Mouse (Mus musculus) liver, postnatal 0 days (tissue): Measurements from ENCODE around the gene Hspg2. TPM values are rescaled to one million over a fixed set of nuclear protein-coding genes. Genes with fewer than 3 reads are reported as not detected.

Experiments
- ATAC-seq: fragments of 200-750 bp; cut with Nextera tagmentation; 2 replicates; pipeline ENCODE4 v1.8.0; 2017; ENCODE audit warnings: mild to moderate bottlenecking, moderate library complexity
- DNase-seq: peaks from one replicate; pipeline ENCODE4 v3.0.0-alpha.2; 2016
- H3K27ac ChIP-seq: fragments of 300-500 bp; sonication (generic); 2 replicates; pipeline ENCODE4 v1.5.1; 2014; ENCODE audit warnings: antibody characterized with exemption, moderate library complexity, mild to moderate bottlenecking, low read depth
- H3K27me3 ChIP-seq: fragments of 300-500 bp; sonication (generic); 2 replicates; pipeline ENCODE4 v1.6.1; 2014; ENCODE audit warnings: low read length, control low read depth, mixed read lengths; ENCODE audit not compliant: insufficient read depth
- H3K36me3 ChIP-seq: fragments of 300-500 bp; sonication (generic); replicated peaks from 2 replicates; pipeline ENCODE4 v1.6.1; 2014; ENCODE audit warnings: mild to moderate bottlenecking, control low read depth, low read length, moderate library complexity, mixed read lengths; ENCODE audit not compliant: insufficient read depth
- H3K4me1 ChIP-seq: fragments of 300-500 bp; sonication (generic); 2 replicates; pipeline ENCODE4 v1.6.1; 2014; ENCODE audit warnings: antibody characterized with exemption, mild to moderate bottlenecking, control low read depth; ENCODE audit not compliant: insufficient read depth
- H3K4me2 ChIP-seq: fragments of 300-500 bp; sonication (generic); 2 replicates; pipeline ENCODE4 v1.6.1; 2014; ENCODE audit warnings: low read depth, mild to moderate bottlenecking, low read length, moderate library complexity, mixed read lengths
- H3K4me3 ChIP-seq: fragments of 300-500 bp; sonication (generic); 2 replicates; pipeline ENCODE4 v1.5.1; 2014; ENCODE audit warnings: low read depth, low read length
- H3K9ac ChIP-seq: fragments of 300-500 bp; sonication (generic); replicated peaks from 2 replicates; pipeline ENCODE4 v1.6.1; 2014; ENCODE audit warnings: mild to moderate bottlenecking, moderate library complexity
- H3K9me3 ChIP-seq: fragments of 300-500 bp; sonication (generic); 2 replicates; pipeline ENCODE4 v1.6.1; 2016; ENCODE audit warnings: mild to moderate bottlenecking, control low read depth, low read length, mixed read lengths
- CTCF ChIP-seq: sonication (generic); IDR thresholded peaks from 2 replicates; pipeline ENCODE4 v1.5.1; 2016; ENCODE audit warnings: antibody characterized with exemption, low read depth
- EP300 ChIP-seq: IDR thresholded peaks from 2 replicates; pipeline ENCODE4 v1.6.1; 2016; ENCODE audit warnings: antibody characterized with exemption, low read depth, mild to moderate bottlenecking
- WGBS: fragments of 180-500 bp; shearing (Covaris S2); extraction: QIAGEN DNeasy Blood & Tissue Kit; methylation state at CpG from one replicate; pipeline ENCODE4 v1.1.7; 2014; ENCODE audit not compliant: insufficient replicate concordance; 5-methylcytosine and 5-hydroxymethylcytosine counted together
- polyA plus RNA-seq: library from polyadenylated mRNA; unstranded; fragments of >200 nt; fragmentation: Nextera tagmentation; extraction: Ambion mirVana; gene quantifications from 2 replicates; pipeline ENCODE4 v1.2.1, GENCODE M21; 2015

Gene Hspg2
- polyA plus RNA-seq, 1 experiment from 2014 or later, result 5.1 TPM

GRCm38 (mm10) chr4:137449132-137449531 lies 19.4 kb upstream of the Hspg2 start:
- ATAC-seq, result no peak
- Histone ChIP-seq H3K4me2 (no peak overlapping the region), H3K4me1 (peaks cover 15% of the 10 kb centered on the region), H3K27me3 (no peaks in the 10 kb centered on the region), H3K9me3 (no peaks in the 10 kb centered on the region), H3K4me3 (no peak overlapping the region), H3K36me3 (no peaks in the 10 kb centered on the region), H3K27ac (no peak overlapping the region), H3K9ac (no peak overlapping the region)
- TF ChIP-seq CTCF (no peak), EP300 (no peak)
- DNase-seq, result no peak
- WGBS, result 71% methylated on average over 2 of the region's 2 CpGs

- WGBS, result 78% methylated on average over 10 of the region's 10 CpGs
- no peak for DNase-seq
- Histone ChIP-seq H3K4me2 (no peak overlapping the region), H3K4me3 (no peak overlapping the region), H3K9ac (no peak overlapping the region), H3K27me3 (no peaks in the 10 kb centered on the region), H3K27ac (no peak overlapping the region), H3K9me3 (no peaks in the 10 kb centered on the region), H3K36me3 (no peaks in the 10 kb centered on the region), H3K4me1 (peaks cover 15% of the 10 kb centered on the region)
- ATAC-seq, result no peak
- TF ChIP-seq EP300, result no peak
- TF ChIP-seq CTCF, result no peak
Measured at GRCm38 (mm10) chr4:137449715-137450114, 18.9 kb upstream of the Hspg2 start.

GRCm38 (mm10) chr4:137452190-137452589 lies 16.4 kb upstream of the Hspg2 start:
- H3K4me1 ChIP-seq, result peaks cover 23% of the 10 kb centered on the region
- no peak for DNase-seq
- no peaks in the 10 kb centered on the region for H3K36me3 ChIP-seq
- 89% methylated on average over 6 of the region's 6 CpGs for WGBS
- H3K4me2 ChIP-seq, result no peak overlapping the region
- H3K9ac ChIP-seq, result no peak overlapping the region
- TF ChIP-seq EP300 (no peak), CTCF (no peak)
- ATAC-seq, result no peak
- no peaks in the 10 kb centered on the region for H3K27me3 ChIP-seq
- H3K9me3 ChIP-seq, result no peaks in the 10 kb centered on the region
- H3K4me3 ChIP-seq, result no peak overlapping the region
- no peak overlapping the region for H3K27ac ChIP-seq

- H3K4me2 ChIP-seq, result no peak within 1 kb of the TSS
- ATAC-seq (no peak), DNase-seq (no peak)
- 78% methylated on average over 8 of the region's 8 CpGs for WGBS
- no peak within 1 kb of the TSS for H3K27ac ChIP-seq
- H3K4me1 ChIP-seq, result peaks cover 19% of the 10 kb centered on the region
- no peaks in the 10 kb centered on the region for H3K36me3 ChIP-seq
- no peak within 1 kb of the TSS for H3K9ac ChIP-seq
- no peak within 1 kb of the TSS for H3K4me3 ChIP-seq
- no peak for TF ChIP-seq CTCF
- TF ChIP-seq EP300, result no peak
- no peaks in the 10 kb centered on the region for H3K27me3 ChIP-seq
- H3K9me3 ChIP-seq, result no peaks in the 10 kb centered on the region
Measured at GRCm38 (mm10) chr4:137453234-137453767, 15.3 kb upstream of the Hspg2 start, which contains the start of gene 1700013G24Rik. Gene 1700013G24Rik, plus strand, starts transcription at chr4:137453284.

- no peak for TF ChIP-seq CTCF
- TF ChIP-seq EP300, result no peak
- DNase-seq (no peak), ATAC-seq (no peak)
- H3K9me3 ChIP-seq, result no peaks in the 10 kb centered on the region
- H3K4me2 ChIP-seq, result no peak overlapping the region
- WGBS, result 89% methylated on average over 14 of the region's 14 CpGs
- H3K9ac ChIP-seq, result no peak overlapping the region
- H3K27me3 ChIP-seq, result no peaks in the 10 kb centered on the region
- peaks cover 10% of the 10 kb centered on the region for H3K4me1 ChIP-seq
- H3K36me3 ChIP-seq, result no peaks in the 10 kb centered on the region
- H3K4me3 ChIP-seq, result no peak overlapping the region
- H3K27ac ChIP-seq, result no peak overlapping the region
Measured at GRCm38 (mm10) chr4:137454582-137454981, 14.0 kb upstream of the Hspg2 start.

- no peak overlapping the region for H3K4me3 ChIP-seq
- no peak for DNase-seq
- H3K4me2 ChIP-seq, result no peak overlapping the region
- no peak overlapping the region for H3K9ac ChIP-seq
- H3K27ac ChIP-seq, result no peak overlapping the region
- no peaks in the 10 kb centered on the region for H3K9me3 ChIP-seq
- H3K4me1 ChIP-seq, result peaks cover 10% of the 10 kb centered on the region
- WGBS, result 78% methylated on average over 12 of the region's 12 CpGs
- TF ChIP-seq EP300 (no peak), CTCF (no peak)
- H3K27me3 ChIP-seq, result no peaks in the 10 kb centered on the region
- H3K36me3 ChIP-seq, result no peaks in the 10 kb centered on the region
- ATAC-seq, result no peak
Measured at GRCm38 (mm10) chr4:137456581-137456980, 12.0 kb upstream of the Hspg2 start.
